Mouse (Mus musculus) CD8-positive naive resting alpha-beta T cell, adult 2 months (primary cell): ENCODE data around the gene Tgfbr3.
"Not testable (repeated sequence)": the region's sequence is repeated elsewhere in the genome, so short reads cannot be mapped to it uniquely, and the experiment has no call there.

Experiments used
- DNase-seq, 2 experiments: peaks; one replicate each; pipeline ENCODE4 v3.0.0; 2022; ENCODE audit warnings: low read depth in 2 of 2, low spot score in 2 of 2

Gene Tgfbr3

DNA sequence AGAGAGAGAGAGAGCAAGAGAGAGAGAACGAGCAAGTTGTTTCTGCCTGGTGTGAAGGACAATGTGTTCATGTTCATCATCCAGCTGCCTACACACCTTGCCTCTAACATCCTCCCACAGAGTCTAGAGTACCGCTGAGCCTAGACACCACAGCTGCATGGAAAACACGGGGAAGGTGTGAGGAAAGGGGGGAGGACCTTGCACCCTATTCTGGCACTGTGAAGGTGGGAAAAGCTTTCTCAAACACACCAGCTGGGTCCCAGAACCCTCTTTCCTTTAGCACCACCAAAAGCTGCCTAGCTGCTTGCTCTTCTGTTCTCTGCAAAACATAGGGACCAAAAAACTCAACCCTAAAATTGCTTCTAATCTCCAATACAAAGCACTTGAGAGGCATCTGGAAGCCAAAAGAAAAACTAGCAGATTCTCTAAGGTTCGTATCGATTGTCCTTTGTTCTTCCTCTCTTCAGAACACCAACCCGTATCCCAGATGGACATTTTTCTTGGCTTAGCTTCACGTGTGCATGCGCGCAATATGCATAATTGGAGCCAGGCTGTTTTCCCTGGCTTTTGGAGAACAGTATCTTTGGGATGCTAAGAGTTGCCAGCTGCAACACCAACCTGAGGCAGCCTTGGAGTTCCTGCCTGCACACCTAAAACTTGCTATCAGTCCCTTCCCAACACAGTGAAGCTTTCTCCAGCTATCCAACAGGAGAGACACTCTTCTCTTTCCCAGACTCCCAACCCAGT lies 6.7 kb downstream of the Tgfbr3 start:
- DNase-seq: no peak

DNA sequence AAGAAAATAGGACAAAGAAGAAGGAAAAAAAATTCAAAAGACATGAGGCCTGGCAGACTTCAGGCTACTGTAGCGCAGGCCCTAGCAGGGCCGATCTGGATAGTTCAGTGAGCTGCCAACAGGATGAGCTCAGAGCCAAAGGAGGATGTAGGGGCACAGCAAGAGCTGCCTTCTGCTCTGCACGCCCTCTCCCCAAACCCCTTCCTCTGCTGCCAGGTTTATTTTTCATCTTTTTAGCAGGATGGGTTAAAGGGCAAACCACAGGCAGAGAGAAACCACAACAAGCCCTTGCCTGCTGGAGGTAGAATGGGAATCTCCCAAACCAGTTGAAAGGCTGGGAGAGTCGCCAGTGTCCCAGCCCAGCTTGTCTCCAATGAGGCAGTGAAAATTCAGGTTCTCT lies 10.2 kb downstream of the Tgfbr3 start:
- no peak for DNase-seq

DNA sequence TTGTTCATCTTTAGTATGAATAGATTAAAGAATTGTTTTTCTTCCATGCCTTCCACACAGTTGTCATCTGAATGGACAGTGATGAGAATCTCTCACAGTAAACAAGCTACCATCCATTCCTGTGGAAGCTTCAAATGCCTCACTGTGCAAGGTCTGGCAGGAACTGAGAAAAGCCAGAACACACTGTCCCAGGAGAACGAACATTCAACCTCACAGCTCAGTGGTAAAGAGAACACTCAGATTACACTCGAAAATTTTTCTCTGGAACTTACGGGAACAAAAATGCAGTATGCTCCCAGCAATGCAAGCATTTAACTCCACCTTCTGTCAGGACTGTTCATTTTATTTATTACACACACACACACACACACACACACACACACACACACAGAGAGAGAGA lies 13.2 kb downstream of the Tgfbr3 start:
- no peak for DNase-seq

DNA sequence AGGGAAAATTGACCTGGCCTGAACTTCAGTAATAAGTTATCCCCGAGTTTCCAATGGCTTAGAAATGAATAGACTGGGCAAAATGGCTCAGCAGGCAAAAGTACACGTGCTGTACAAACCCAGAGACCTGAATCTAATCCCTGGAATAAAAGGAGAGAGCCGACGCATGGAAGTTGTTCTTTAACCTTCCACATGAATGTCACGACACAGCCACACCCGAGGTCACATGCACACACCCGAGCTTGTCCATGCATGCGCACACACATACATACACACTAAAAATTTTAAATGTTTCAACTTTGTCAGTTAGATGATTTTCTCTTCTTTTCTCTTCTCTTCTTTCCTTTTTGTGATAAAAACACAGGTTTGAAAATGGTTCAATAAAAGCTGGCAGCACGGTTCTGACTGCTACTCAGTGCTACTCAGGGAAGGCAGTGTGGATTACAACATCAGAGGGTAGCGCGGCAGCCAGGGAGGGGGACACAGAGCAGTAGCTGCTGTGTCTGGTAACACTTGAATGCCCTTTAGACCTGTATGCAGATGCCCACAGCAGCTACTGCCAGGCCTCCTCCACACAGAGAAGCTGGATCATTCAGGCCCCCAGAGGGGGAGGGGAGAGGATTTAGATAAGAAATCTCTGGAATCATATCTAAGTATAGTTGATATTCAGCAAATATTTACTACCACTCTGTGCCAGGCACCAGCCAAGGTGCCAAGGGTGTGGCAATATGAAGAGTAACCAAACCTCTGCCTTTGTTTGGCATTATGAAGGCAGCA lies 17.0 kb downstream of the Tgfbr3 start:
- no peak for DNase-seq

DNA sequence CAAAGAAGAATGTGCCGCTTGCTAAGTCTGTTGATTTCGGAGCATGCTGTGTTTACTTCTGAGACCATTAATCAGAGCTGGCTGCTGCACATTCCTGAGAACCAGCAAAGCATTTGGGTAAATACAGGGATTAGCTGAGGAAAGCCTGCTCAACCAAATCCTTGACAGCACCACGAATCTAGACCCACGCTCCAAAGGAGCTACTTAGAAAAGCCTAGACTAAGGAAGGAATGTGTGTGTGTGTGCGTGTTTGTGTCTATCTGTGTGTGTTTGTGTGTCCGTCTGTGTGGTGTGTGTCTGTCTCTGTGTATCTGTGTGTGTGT lies 20.5 kb downstream of the Tgfbr3 start:
- DNase-seq: no peak

DNA sequence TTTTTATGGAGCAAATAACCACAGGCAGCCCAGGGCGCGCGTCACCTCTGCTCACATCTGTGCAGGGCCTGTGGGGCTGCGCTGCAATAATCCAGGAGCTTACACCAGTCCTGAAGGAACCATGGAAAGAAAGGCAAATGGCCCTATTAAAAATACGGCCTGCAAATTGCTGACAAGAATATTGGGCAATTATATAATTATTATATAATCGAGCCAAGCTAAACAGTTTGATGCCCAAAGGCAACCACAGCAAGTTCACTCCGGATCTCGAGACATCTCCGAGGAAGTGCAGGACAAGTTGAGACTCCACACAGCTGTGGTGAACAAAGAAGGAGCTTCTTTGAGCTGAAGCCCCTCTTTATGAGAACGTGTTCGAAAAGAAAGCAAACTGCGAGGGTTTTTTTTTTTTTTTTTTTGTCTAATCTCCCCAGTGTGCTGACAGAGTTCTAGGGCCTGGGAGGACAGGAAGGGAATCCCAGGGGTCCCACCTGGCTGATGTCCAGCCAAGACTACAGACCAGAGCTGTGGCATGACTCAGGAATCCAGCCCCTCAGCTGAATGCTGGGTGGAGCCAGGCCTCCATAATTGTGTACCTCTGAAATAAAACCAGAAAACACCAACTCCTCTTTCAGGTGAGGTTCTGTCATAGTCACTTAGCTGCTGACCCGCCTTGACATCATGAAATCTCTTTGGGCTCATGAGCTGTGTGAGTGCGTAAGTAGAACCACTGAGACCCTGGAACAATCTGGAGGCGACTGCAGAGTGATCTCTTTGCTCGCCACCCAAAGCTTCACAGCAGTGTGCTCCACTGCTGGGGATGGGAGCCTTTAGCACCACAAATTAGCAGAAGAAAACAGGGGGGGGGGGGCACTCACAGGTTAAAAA lies 21.1 kb downstream of the Tgfbr3 start:
- DNase-seq: no peak

DNA sequence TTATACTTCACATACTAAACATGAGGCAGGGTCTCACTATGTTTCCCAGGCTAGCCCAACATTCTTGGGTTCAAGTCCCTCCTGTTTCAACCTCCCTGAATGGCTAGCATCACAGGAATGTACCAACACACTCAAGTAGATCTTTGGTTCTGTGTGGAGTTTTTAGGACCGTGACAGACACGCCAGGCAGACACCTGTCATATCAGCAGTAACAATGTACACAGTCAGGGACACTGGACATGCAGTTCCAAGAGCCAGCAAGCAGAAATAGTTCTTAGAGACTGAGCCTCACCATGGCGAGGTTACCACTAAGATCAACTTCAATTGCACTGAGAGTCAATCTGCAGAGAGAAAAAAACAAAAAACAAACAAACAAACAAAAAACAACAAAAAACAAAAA lies 22.9 kb downstream of the Tgfbr3 start:
- no peak for DNase-seq

DNA sequence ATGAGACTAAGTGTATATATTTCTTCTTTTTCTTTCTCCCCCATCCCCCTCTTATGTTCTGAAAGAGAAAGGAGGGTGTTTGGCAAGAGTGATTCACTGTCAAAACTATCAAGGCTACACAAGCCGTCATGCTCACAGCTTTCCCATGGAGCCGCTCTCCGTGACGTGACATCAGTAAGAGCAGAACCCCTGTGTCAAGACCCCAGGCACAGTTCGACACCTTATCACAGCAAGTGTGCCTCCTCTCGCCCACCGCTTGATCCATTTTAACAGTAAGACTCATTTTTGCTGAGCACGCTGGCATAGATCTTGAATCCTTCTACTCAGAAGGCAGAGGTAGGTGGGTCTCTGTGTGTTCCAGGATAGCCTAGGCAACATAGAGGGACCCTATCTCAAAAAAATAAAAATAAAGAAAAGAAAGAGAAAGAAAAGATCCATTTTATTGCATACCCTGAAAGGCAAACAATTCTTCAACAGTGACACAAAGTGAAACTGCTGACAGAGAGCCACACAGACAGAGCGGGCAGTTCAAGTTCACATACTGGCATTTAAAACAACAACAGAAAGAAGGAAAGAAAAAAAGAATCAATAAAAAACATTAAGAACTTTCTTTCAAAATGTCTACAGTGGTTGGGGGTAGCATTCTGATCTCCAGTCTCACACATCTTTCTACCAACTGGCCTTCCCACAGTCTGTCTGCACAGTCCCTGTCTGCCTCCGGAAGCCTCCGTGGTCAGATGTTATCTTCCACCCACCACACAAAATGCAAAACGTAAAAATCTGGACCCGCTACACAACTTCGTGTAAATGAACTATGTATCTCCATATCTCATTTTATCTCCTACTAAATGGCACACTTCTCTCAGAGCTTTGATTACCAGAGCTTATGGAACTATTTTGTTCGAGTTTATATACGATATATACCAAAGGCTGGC lies 24.7 kb downstream of the Tgfbr3 start:
- peak in 1 of 2 experiments; percentile 43 for DNase-seq

DNA sequence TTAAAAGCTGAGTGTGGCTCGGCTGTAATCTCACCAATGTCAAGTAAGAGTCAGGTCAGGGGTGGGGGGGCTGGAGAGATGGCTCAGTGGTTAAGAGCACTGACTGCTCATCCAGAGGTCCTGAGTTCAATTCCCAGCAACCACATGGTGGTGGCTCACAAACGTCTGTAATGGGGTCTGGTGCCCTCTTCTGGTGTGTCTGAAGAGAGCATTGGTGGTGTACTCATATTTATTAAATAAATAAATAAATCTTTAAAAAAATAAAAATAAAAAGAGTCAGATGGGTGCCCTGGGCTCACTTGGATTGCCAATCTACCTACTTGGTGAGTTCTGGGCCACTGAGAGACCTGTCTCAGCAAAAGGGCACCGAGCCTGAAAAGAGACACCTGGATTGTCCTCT lies 25.6 kb downstream of the Tgfbr3 start:
- no peak for DNase-seq

DNA sequence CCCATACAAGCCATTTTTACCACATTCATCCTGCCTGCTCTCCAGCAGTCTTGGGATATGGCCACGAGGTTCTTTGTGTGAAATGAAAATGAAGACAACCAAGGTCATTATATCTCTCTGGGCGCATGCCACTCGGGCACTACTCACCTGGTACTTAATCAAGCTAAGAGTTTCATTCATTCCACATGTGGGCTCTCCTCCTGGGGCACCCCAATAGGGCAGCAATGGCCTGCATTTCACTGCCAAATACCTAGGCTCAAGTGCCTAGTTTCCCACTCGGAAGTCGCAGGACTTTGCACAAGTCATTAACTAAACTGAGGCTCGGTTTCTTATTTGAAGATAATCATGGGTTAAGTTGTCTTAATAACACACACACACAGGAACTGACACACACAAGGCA lies 27.5 kb downstream of the Tgfbr3 start:
- DNase-seq: no peak

DNA sequence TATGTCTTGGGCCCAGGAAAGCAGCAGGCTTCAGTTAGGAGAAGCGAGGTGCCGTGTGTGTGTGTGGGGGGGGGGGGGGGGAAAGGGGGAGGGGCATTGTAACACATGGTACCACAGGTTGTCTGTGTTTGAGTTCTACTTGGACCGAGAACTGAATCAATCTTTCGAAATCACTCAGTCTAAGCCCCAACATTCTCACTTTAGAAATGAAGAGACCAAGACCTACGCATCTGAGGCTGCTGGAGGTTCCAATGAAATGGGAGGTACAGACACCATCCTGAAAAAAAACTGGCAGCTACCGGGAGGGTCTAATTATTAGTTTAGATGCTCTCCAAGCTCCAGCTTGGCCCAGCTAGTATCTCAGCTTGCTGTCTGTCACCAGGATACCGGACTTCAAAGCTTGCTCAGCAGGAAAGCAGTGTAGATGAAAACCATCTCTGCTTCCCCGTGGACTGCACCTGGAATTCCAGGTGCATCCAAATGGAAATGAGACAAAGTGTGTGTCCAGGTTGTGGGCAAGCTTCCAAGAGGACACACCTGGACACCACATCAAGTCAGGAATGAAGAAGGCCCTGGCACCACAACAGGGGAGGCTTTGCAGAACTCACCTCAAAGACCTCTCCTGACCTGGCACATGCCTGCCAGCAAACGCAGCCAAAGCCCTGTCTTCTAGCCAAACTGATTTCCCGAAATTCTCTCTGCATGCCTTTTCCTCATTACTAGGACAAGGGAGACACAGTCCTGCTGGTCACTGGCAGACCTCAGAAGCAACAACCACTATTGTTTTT lies 28.5 kb downstream of the Tgfbr3 start:
- no peak for DNase-seq

DNA sequence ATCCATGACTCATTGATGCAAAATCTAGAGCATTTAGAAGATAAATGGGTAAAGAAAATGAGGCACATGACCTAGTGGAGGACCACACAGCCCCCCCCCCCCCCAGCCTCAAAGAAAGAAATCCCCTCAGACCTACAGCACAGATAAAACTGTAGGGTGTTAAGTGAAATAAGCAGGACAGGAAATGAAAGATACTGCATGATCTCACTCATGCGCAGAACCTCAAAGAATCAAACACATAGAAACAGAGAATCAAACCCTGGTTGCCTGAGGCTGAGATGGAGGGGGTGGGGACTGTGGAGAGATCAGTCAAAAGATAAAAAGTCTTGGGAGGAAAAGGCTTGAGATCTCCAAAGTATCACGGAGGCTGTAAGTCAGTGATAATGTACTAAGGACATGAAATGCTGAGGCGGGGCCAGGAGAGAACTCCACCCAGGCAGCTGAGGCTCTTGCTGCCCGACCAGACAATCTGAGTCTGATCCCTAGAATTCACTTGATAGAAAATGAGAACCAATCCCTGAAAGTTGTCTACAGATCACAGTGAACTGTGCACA lies 29.9 kb downstream of the Tgfbr3 start:
- no peak for DNase-seq

DNA sequence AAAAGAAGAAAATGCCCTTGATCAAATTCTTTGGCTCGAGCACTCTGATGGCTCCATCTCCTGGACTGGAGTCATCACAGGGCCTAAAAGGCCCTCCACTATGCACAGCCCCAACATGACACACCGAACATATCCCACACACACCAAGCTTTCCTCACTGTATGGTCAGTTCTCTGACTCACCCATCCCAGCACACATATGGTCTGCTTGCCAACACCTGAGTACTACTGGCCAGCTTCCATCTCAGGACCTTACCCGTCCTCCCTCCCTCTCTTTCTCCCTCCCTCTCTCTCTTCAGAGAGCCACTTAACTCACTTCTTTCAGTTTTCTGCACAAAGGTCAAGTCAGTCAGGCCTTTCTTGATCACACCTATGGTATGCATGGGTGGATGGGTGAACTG lies 36.0 kb downstream of the Tgfbr3 start:
- DNase-seq: no peak

DNA sequence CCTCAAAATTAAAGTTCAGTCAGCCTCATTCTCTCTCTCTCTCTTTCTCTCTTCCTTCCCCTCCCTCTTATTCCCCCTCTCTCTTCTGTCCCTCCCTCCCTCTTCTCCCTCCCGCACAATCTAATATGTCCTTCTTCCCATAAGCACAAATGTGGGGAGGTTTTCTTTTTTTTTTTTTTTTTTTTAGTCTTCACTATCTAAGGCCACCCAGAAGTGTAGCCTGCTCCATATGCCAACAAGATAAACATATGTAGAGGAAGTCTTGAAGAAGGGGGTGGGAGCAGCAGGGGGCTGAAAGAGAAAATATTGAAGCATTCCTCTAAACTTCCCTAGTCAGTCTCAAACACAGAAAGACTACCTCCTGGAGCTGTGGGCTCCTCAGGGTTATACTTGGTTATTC lies 37.0 kb downstream of the Tgfbr3 start:
- no peak for DNase-seq

DNA sequence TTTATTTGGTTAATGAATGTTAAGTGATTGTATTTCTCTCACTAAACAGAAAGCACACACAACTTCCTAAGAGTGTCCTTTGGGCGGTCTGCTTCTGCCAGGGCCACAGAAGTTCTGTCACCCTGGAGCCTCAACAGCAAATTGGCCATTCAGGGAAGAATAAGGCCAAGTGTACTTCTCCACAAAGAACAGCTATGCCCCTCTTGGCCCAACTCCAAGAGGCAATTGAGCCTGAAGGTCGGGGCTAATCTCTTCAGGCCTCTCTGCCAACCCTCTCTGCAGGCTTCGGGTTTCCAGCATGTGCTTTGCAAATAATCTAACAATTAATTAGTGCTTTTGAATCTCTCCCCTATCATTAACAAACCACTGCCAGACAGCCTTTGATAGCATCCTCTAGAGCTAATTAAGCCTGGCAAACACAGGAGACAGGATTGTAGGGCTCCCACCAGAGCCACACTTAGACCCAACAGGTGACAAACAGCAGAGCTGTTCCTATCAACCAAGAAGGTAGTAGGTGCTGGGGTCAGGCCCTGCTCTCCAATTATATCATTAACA lies 37.6 kb downstream of the Tgfbr3 start:
- DNase-seq: no peak

DNA sequence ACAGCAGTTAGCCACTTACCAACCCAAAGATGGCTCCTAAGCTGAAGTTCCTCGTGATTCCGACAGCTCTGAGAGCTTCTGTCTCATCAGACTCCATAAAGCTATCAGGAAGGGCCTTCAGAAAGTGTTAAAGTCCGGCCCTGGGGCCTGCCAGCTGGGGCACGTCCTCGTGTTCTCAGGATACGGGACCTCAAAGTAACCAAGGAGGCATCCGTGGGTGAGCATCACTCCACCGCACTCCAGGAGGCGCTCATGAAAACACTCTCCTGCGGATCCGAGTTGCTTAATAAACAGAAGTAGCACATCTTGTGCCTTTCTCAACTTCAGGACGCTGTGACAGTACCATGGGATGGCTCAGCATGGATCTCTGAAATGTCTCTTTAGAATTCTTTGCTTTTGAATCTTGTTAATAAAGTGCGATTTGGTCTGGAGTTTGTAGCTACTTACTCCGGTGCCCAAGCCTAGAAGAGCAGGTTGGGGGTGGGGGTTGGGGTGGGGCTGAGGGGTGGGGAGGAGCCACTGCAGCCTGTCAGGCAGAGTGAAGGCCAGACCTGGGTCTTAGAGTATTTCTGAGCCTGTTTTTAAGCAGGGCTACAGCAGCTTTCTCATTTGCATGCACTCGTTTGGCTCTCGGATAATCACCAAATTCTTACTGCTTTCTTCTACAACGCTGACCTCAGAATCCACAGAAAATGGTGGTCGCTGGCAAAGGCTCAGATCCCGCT lies 38.7 kb downstream of the Tgfbr3 start:
- DNase-seq: no peak

DNA sequence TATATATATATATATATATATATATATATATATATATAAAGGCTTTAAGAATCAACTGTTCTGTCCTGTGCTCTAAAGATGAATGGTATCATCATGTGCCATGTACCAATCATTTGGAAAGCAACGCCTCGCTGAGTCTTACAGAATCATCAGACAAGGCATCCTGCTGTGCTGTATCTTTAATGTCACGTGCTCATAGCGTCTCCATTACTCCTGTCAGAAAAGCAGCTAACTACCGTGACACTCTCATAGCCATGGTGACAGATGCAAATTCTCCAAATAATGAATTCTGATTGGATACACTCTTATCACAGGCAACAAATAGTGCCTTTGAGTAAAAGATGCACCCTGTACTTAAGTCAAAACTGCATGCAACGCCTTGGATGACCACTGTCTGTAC lies 40.7 kb downstream of the Tgfbr3 start:
- no peak for DNase-seq

DNA sequence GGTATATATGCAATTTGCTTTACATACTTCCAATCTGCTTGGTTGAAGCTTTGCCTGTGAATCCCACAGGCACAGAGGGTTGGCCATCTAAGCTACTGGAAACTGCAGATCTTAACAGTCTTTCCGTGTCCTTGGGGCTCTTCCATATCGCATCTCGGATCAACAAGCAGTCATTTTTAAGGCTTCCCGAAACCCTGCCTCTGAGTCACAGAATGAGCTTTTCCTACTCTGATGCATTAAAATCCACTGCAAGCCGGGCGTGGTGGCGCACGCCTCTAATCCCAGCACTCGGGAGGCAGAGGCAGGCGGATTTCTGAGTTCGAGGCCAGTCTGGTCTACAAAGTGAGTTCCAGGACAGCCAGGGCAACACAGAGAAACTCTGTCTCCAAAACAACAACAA lies 41.1 kb downstream of the Tgfbr3 start:
- not testable (repeated sequence) for DNase-seq

DNA sequence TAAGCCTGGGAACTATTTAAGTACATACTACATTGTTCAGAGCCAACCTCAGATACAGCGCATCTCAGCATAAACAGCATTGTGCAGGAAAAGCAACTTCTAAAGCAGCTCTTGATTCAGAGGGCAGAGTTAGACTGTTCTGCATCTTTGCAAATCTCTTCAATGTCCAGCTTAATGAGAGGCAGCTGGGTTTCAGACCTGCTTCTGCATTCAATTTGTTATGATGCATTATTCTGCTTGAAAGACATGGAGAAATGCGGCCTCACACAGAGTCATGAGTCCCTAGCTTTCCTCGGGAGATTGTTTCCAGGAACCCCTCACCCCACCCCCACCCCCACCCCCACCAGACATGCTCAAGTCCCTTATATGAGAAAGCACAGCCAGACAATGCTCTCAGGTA lies 41.6 kb downstream of the Tgfbr3 start:
- DNase-seq: no peak
